Mouse (Mus musculus) left cerebral cortex, postnatal 4 days (tissue): ENCODE measurements around the gene Psmb11. TPM values are rescaled to one million over a fixed set of nuclear protein-coding genes. Genes with fewer than 3 reads are reported as not detected.

Source experiments
- DNase-seq: peaks from one replicate; pipeline ENCODE4 v3.0.0-alpha.2; 2022
- intact Hi-C: fragments of 180-260 bp; cut with DNase I; formaldehyde crosslinking; loops from one replicate; pipeline ENCODE4 v1.15.1; 2025
- total RNA-seq, 2 experiments: library from RNA; stranded (reverse); gene quantifications; 2 replicates each; pipeline ENCODE4 v1.2.3; 2021

Psmb11 gene
- total RNA-seq = not detected

- intact Hi-C loops = no loop called here
- no peak for DNase-seq
These were observed at the start of gene Psmb11 for GRCm38 (mm10) chr14:54621133-54621532. Gene Psmb11 (plus strand): TSS chr14:54621433.

GRCm38 (mm10) chr14:54572122-54572521, 49.1 kb upstream of the Psmb11 start:
- intact Hi-C loops = no loop called here
- DNase-seq = no peak

- intact Hi-C loops = no loop called here
- DNase-seq = no peak
These were observed 48.2 kb upstream of the Psmb11 start for GRCm38 (mm10) chr14:54572790-54573736.

GRCm38 (mm10) chr14:54574253-54574652, 47.0 kb upstream of the Psmb11 start:
- peak; percentile 54 for DNase-seq
- intact Hi-C loops = no loop called here

- no peak for DNase-seq
- intact Hi-C loops = no loop called here
These were observed 46.2 kb upstream of the Psmb11 start for GRCm38 (mm10) chr14:54575031-54575430.

GRCm38 (mm10) chr14:54575631-54576030, 45.6 kb upstream of the Psmb11 start:
- peak; percentile 30 for DNase-seq
- intact Hi-C loops = no loop called here

GRCm38 (mm10) chr14:54576241-54577088, 44.8 kb upstream of the Psmb11 start:
- peak; percentile 21 for DNase-seq
- intact Hi-C loops = no loop called here

- peak; percentile 82 for DNase-seq
- intact Hi-C loops = no loop called here
These were observed 43.9 kb upstream of the Psmb11 start, which contains the start of gene Ajuba for GRCm38 (mm10) chr14:54577089-54577982. Gene Ajuba (minus strand): TSS chr14:54577558.

GRCm38 (mm10) chr14:54578063-54578462, 43.2 kb upstream of the Psmb11 start:
- intact Hi-C loops = no loop called here
- no peak for DNase-seq

GRCm38 (mm10) chr14:54579638-54580037, 41.6 kb upstream of the Psmb11 start:
- intact Hi-C loops = no loop called here
- DNase-seq = no peak

GRCm38 (mm10) chr14:54582536-54582935, 38.7 kb upstream of the Psmb11 start:
- no peak for DNase-seq
- intact Hi-C loops = no loop called here

- intact Hi-C loops = no loop called here
- peak; percentile 66 for DNase-seq
These were observed 37.4 kb upstream of the Psmb11 start for GRCm38 (mm10) chr14:54583681-54584338.

- DNase-seq = no peak
- intact Hi-C loops = no loop called here
These were observed 30.2 kb upstream of the Psmb11 start for GRCm38 (mm10) chr14:54591056-54591455.

- intact Hi-C loops = no loop called here
- DNase-seq = peak; percentile 55
These were observed 28.8 kb upstream of the Psmb11 start for GRCm38 (mm10) chr14:54592319-54592934.

GRCm38 (mm10) chr14:54594055-54594454, 27.2 kb upstream of the Psmb11 start:
- DNase-seq = no peak
- intact Hi-C loops = no loop called here

GRCm38 (mm10) chr14:54594631-54595414, 26.4 kb upstream of the Psmb11 start:
- no peak for DNase-seq
- intact Hi-C loops = no loop called here

GRCm38 (mm10) chr14:54597084-54597483, 24.1 kb upstream of the Psmb11 start:
- intact Hi-C loops = no loop called here
- DNase-seq = no peak

GRCm38 (mm10) chr14:54601601-54602000, 19.6 kb upstream of the Psmb11 start:
- intact Hi-C loops = no loop called here
- no peak for DNase-seq

GRCm38 (mm10) chr14:54602613-54603012, 18.6 kb upstream of the Psmb11 start:
- intact Hi-C loops = no loop called here
- DNase-seq = no peak
